Mouse (Mus musculus) intestine, postnatal 0 days (tissue): ENCODE data around the gene Fat4. TPM values are rescaled to one million over a fixed set of nuclear protein-coding genes. Genes with fewer than 3 reads are reported as not detected.

Source experiments
- ATAC-seq: fragments of 200-750 bp; cut with Nextera tagmentation; 2 replicates; pipeline ENCODE4 v1.8.0; 2017; ENCODE audit warnings: mild to moderate bottlenecking, moderate TSS enrichment, moderate library complexity
- H3K27ac ChIP-seq: fragments of 300-500 bp; sonication (generic); 2 replicates; pipeline ENCODE4 v1.5.1; 2014; ENCODE audit warnings: mild to moderate bottlenecking, low read depth, low read length, moderate library complexity
- H3K27me3 ChIP-seq: fragments of 300-500 bp; sonication (generic); replicated peaks from 2 replicates; pipeline ENCODE4 v1.6.1; 2014; ENCODE audit warnings: low read length, mixed read lengths; ENCODE audit not compliant: control insufficient read depth, insufficient read depth
- H3K36me3 ChIP-seq: fragments of 300-500 bp; sonication (generic); 2 replicates; pipeline ENCODE4 v1.6.1; 2014; ENCODE audit warnings: mild to moderate bottlenecking, moderate library complexity; ENCODE audit not compliant: control insufficient read depth, insufficient read depth
- H3K4me1 ChIP-seq: fragments of 300-500 bp; sonication (generic); replicated peaks from 2 replicates; pipeline ENCODE4 v1.6.1; 2014; ENCODE audit warnings: antibody characterized with exemption, low read length, mixed read lengths; ENCODE audit not compliant: control insufficient read depth, insufficient read depth
- H3K4me2 ChIP-seq: fragments of 300-500 bp; sonication (generic); replicated peaks from 2 replicates; pipeline ENCODE4 v1.6.1; 2014; ENCODE audit warnings: low read depth, mild to moderate bottlenecking, moderate library complexity
- H3K4me3 ChIP-seq: fragments of 300-500 bp; sonication (generic); 2 replicates; pipeline ENCODE4 v1.5.1; 2014; ENCODE audit warnings: low read depth, low read length
- H3K9ac ChIP-seq: fragments of 300-500 bp; sonication (generic); 2 replicates; pipeline ENCODE4 v1.6.1; 2014; ENCODE audit warnings: mild to moderate bottlenecking, low read depth, low read length
- H3K9me3 ChIP-seq: fragments of 300-500 bp; sonication (generic); 2 replicates; pipeline ENCODE4 v1.6.1; 2016; ENCODE audit warnings: mixed run types; ENCODE audit not compliant: control insufficient read depth
- CTCF ChIP-seq: sonication (generic); IDR thresholded peaks from 2 replicates; pipeline ENCODE4 v1.5.1; 2016; ENCODE audit warnings: low read depth, mild to moderate bottlenecking, control low read depth, antibody characterized with exemption, moderate library complexity
- WGBS: fragments of 180-500 bp; shearing (Covaris S2); extraction: QIAGEN DNeasy Blood & Tissue Kit; methylation state at CpG from one replicate; pipeline ENCODE4 v1.1.7; 2014; 5-methylcytosine and 5-hydroxymethylcytosine counted together
- polyA plus RNA-seq: library from polyadenylated mRNA; unstranded; fragments of >200 nt; fragmentation: Nextera tagmentation; extraction: Ambion mirVana; gene quantifications from 2 replicates; pipeline ENCODE4 v1.2.1, GENCODE M21; 2015

Gene Fat4
- polyA plus RNA-seq, 1 experiment from 2014 or later, result 2.8 TPM

DNA sequence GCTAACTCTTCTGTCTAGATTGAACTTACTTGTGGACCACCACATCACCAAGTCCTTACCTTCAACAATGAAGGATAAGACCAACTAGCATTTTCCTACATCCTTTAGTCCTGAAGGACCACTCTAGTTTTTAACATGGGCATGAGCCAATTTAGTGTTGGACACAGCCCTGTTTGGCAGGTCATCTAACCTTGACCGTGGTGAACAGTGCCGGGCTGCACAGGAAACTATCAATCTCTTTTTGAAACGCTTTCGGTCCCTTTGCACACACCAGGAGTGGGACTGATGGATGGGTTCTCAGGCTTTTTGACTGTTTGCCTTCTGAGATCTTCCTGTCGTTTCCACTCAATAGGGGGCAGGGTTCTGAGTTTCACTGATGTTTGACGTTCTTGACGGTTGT lies 61.0 kb downstream of the Fat4 start:
- no peaks in the 10 kb centered on the region for H3K27me3 ChIP-seq
- no peak overlapping the region for H3K27ac ChIP-seq
- no peak overlapping the region for H3K4me2 ChIP-seq
- WGBS, result 67% methylated on average over 7 of the region's 7 CpGs
- H3K36me3 ChIP-seq, result no peaks in the 10 kb centered on the region
- no peak for ATAC-seq
- no peak overlapping the region for H3K4me3 ChIP-seq
- H3K9me3 ChIP-seq, result no peaks in the 10 kb centered on the region
- TF ChIP-seq CTCF, result no peak
- H3K9ac ChIP-seq, result no peak overlapping the region
- no peaks in the 10 kb centered on the region for H3K4me1 ChIP-seq

DNA sequence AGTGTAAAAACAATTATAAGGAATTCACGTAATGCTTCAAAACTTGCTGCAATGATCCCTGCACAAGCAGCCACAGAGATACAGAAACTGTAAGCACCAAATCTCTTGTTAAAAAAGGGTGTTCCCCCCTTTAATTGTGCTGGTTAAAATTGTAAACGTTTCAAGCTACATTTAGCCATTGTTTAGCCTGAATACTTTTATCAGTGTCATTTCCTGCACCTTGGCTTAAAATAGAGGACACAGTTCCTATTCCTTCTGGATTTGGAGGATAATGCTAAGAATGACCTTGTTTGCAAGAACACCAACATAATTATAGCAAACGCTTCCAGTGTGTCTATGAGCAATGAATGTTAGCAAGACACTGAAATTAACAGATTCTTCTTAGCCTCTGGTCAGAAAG lies 65.9 kb downstream of the Fat4 start:
- no peak overlapping the region for H3K9ac ChIP-seq
- WGBS, result 65% methylated on average over 3 of the region's 3 CpGs
- no peak overlapping the region for H3K4me2 ChIP-seq
- H3K4me3 ChIP-seq, result no peak overlapping the region
- H3K4me1 ChIP-seq, result no peaks in the 10 kb centered on the region
- no peak for TF ChIP-seq CTCF
- no peaks in the 10 kb centered on the region for H3K36me3 ChIP-seq
- no peak for ATAC-seq
- H3K9me3 ChIP-seq, result no peaks in the 10 kb centered on the region
- H3K27ac ChIP-seq, result no peak overlapping the region
- no peaks in the 10 kb centered on the region for H3K27me3 ChIP-seq

DNA sequence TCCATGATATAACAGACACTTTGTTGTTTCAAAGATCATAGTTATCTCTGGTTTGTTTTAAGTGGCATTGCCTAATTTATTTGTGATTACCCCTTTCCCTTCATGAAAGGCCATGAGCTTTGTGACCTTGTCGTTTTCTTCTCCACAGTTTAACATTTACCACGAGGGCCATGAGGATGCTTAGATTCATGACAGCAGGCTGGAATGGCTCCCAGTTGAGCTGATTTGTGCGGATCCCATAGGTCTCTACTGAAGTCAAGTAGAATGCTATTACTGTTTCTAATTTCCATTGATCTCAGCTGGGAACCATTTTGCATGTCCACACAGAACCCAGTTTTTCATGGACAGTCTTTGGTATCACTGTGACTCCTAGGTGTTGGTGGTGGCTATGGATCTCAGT lies 67.5 kb downstream of the Fat4 start:
- no peak for TF ChIP-seq CTCF
- Histone ChIP-seq H3K4me1 (no peaks in the 10 kb centered on the region), H3K9me3 (no peaks in the 10 kb centered on the region), H3K36me3 (no peaks in the 10 kb centered on the region), H3K27me3 (no peaks in the 10 kb centered on the region), H3K27ac (no peak overlapping the region), H3K4me3 (no peak overlapping the region), H3K4me2 (no peak overlapping the region), H3K9ac (no peak overlapping the region)
- ATAC-seq, result no peak
- 47% methylated on average over 3 of the region's 3 CpGs for WGBS

DNA sequence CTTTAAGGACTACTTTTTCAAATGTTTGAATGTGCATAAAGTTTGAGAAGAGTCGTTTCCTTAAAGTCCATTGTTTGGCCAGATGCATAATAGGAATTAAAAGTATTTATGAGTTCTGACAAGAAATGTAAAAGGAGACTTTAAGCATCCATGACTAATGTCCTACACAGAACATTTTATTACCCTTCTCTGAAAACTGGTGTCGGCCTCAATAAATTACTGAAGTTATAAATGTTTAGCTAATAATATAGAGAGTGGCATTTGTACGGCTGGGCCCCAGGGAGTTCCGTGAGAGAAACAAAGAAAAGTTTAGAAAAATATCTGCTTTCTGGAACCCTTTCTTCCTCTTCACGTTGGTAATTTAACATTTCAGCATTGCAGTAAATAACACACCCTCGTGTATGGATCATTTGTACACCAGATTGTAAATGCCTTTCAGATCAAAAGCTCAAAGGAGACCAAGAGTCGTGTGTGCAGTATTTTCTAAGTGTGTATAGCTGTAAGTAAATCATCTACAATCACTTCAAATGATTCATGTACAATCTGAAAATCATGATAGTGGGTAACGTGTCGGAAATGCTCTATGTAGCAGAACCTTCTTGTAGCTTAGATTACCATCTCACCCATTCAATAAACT lies 69.4 kb downstream of the Fat4 start:
- H3K4me3 ChIP-seq, result no peak overlapping the region
- no peaks in the 10 kb centered on the region for H3K27me3 ChIP-seq
- 36% methylated on average over 9 of the region's 9 CpGs for WGBS
- H3K4me1 ChIP-seq, result no peaks in the 10 kb centered on the region
- no peak overlapping the region for H3K4me2 ChIP-seq
- no peak overlapping the region for H3K27ac ChIP-seq
- no peak for TF ChIP-seq CTCF
- H3K36me3 ChIP-seq, result no peaks in the 10 kb centered on the region
- no peaks in the 10 kb centered on the region for H3K9me3 ChIP-seq
- no peak overlapping the region for H3K9ac ChIP-seq
- ATAC-seq, result no peak

DNA sequence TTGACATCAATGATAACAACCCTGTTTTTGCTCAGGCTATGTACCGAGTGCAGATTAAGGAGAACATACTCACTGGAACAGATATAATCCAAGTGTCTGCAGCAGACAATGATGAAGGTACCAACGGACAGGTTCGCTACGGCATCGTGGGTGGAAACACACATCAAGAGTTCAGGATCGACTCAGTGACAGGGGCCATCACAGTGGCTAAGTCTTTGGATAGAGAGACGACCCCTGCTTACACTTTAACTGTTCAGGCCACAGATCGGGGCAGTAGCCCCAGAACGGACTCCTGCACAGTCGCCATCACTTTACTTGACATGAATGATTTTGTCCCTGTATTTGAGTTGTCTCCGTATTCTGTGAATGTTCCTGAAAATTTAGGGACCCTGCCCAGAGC lies 70.4 kb downstream of the Fat4 start:
- no peaks in the 10 kb centered on the region for H3K4me1 ChIP-seq
- H3K9ac ChIP-seq, result no peak overlapping the region
- no peak overlapping the region for H3K4me3 ChIP-seq
- H3K27me3 ChIP-seq, result no peaks in the 10 kb centered on the region
- TF ChIP-seq CTCF, result no peak
- H3K36me3 ChIP-seq, result no peaks in the 10 kb centered on the region
- no peak overlapping the region for H3K27ac ChIP-seq
- H3K4me2 ChIP-seq, result no peak overlapping the region
- 95% methylated on average over 11 of the region's 11 CpGs for WGBS
- no peak for ATAC-seq
- no peaks in the 10 kb centered on the region for H3K9me3 ChIP-seq

DNA sequence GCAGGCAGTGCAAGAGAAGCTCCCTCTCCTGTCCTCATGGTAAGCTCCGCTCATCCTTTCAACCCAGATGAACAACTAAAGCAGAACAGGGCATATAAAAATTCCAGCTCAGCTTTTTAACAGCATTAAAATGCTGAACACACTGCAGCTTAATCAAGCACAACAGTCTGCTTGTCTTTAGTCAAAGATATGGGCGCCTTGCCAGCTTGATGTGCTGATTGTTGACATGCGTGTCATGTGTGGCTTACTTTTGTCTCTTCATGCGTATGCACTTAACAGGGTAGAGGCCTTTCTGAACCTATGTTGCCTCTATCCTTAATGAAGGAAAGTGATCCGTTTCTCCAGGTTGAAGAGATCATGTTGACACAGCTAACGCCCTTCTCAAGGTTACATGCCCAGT lies 75.6 kb downstream of the Fat4 start:
- Histone ChIP-seq H3K27me3 (no peaks in the 10 kb centered on the region), H3K9ac (no peak overlapping the region), H3K4me2 (no peak overlapping the region), H3K4me3 (no peak overlapping the region), H3K4me1 (no peaks in the 10 kb centered on the region), H3K9me3 (no peaks in the 10 kb centered on the region), H3K36me3 (no peaks in the 10 kb centered on the region), H3K27ac (no peak overlapping the region)
- no peak for ATAC-seq
- TF ChIP-seq CTCF, result no peak
- 74% methylated on average over 6 of the region's 6 CpGs for WGBS

DNA sequence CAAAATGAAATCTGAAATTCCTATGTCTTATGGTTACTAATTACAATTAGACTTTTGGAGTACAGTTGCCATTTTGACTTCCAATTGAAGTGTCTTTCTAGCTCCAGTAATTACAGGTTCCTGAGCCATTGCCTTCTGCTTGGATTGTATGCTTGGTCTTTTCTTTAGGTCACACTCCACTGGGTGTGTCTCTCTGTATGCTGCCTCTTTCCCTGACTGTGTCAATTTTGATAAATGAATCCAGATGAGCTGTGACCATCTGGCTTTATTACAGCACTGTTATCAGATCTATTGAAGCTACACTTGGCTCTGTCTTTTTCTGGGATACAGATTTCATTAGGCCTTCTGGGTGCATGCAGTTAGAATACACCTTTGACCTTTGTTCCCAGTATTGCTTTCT lies 80.7 kb downstream of the Fat4 start:
- no peak for TF ChIP-seq CTCF
- H3K4me3 ChIP-seq, result no peak overlapping the region
- H3K4me2 ChIP-seq, result no peak overlapping the region

More for the DNA sequence above, 80.7 kb downstream of the Fat4 start:
- H3K4me1 ChIP-seq, result no peaks in the 10 kb centered on the region
- no peak overlapping the region for H3K27ac ChIP-seq
- no peak overlapping the region for H3K9ac ChIP-seq
- no peak for ATAC-seq
- no peaks in the 10 kb centered on the region for H3K36me3 ChIP-seq
- H3K27me3 ChIP-seq, result no peaks in the 10 kb centered on the region
- no peaks in the 10 kb centered on the region for H3K9me3 ChIP-seq
